Mouse (Mus musculus) R1 (cell line): ENCODE results near the gene Mki67.

ENCODE experiments used
- DNase-seq: peaks from one replicate; pipeline ENCODE4 v3.0.0-alpha.2; 2018; ENCODE audit warnings: low read depth, low spot score

Gene Mki67

DNA sequence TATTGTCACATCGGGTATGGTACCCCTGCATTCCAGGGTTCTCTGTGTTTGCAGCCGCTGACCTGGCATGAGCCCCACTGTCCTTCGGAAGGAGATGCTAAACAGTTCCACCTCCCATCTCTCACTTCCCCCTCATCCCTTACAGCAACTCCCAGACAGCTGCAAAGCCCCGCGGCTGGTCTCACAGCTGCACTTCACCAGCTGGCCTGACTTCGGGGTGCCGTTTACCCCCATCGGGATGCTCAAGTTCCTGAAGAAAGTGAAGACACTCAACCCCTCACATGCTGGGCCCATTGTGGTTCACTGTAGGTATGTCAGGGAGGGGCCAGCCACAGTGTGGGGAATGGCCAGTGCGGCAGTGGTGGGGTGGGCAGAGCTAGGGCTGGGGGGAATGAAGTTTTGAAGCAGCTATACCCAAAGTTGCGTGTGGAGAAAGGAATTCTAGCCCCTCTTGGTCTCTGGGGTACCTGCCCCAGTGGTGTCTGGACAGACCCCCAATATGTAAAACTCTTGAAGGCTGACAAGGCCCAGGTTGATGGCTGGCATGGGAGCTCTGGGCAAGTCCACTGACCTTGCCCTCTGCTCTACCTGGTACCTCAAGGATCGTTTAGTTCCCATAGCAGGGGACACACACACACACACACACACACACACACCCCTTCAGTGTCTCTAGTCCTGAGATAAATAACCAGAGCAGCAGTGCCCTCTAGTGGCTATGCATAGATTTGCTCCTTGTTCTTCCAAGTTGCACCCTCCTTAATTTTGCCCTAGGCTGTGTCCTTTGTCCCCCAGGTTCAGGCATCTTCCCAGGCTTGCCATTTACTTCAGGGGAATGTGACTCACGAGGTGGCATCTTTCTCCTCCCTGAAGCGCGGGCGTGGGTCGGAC lies 47.1 kb downstream of the Mki67 start:
- DNase-seq, result peak; percentile 72

GRCm38 (mm10) chr7:135666314-135666713 lies 49.8 kb downstream of the Mki67 start:
- DNase-seq, result no peak

DNA sequence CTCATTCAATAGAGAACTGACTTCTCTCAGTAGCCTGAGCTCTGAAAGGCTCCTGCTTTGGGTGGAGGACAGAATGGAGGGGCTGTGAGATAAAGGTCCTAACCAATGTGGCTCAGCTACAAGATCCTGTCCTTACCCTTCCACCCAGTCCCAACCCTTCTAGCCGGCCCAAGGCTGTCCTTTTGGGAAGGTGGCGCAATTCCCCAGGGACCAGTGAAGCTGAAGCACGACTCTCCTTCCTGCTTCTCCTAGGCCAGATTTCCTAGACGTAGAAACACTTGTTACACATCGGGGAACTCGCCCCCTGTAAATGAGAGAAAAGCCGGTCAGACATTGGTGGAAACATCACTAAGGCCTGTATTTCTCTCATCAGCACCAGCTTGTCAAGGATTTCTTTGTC lies 52.0 kb downstream of the Mki67 start:
- DNase-seq, result no peak

- no peak for DNase-seq
These were observed 55.8 kb downstream of the Mki67 start for GRCm38 (mm10) chr7:135660314-135660713.

- no peak for DNase-seq
These were observed 56.7 kb downstream of the Mki67 start for GRCm38 (mm10) chr7:135659314-135659935.

DNA sequence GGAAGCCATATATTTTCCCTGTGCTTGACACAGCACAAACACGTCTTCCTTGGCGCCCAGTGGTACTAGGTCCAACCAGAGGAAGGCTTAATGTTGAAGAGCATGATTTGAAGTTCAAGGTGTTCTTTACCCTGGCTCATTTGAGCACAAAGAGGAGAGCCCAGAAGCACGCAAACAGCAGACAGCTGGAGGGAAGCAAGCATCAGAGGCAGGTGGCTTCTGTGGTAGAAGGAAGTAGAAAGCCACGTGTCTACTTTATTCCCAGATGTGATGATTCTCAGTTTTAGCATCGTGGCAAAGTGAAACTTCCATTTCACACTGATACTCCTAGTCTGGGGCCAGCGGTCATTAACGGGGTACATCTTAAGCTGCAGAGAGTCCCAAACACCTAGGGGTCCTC lies 58.0 kb downstream of the Mki67 start:
- no peak for DNase-seq

DNA sequence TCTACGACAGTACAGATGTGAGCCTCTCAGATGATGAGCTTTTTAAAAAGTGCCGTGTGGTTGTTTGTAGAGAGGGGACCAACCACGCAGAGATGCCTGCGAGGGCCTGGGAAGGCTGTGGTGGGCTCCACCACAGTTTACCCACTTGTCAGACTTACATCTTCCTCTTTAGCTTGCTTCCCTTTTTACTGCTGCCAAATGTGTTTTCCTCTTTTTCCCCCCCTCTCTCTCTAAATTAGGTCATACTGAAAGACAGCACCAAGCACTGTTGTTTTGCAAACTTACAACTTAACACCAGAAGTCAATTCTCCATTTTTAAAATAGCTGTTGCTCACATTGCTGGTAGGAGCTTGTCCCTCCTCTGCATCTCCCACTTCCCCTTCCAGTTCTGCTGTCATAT lies 61.0 kb downstream of the Mki67 start:
- DNase-seq, result no peak

GRCm38 (mm10) chr7:135654288-135654687 lies 61.9 kb downstream of the Mki67 start:
- DNase-seq, result no peak

- DNase-seq, result no peak
These were observed 62.6 kb downstream of the Mki67 start for GRCm38 (mm10) chr7:135653601-135654000.

DNA sequence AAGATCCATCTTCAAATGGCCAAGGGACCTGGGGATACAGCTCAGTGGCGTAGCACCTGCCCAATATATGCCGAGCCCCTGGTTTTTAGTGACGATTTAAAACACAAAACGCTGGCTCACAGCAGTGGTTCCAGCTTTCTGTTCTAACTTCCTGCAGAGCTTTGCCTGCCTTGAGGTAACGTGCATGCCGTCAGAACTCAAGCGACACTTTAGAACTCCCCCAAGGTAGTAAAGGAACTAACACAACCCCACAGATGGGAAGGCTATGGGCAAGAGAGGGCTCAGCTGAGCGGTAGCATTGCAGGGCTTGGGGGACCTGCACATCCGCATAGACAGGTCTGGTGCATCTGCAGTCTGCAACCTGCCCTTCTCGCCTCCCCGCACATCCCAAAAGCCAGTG lies 63.4 kb downstream of the Mki67 start:
- no peak for DNase-seq

- no peak for DNase-seq
These were observed 64.2 kb downstream of the Mki67 start for GRCm38 (mm10) chr7:135651831-135652511.

DNA sequence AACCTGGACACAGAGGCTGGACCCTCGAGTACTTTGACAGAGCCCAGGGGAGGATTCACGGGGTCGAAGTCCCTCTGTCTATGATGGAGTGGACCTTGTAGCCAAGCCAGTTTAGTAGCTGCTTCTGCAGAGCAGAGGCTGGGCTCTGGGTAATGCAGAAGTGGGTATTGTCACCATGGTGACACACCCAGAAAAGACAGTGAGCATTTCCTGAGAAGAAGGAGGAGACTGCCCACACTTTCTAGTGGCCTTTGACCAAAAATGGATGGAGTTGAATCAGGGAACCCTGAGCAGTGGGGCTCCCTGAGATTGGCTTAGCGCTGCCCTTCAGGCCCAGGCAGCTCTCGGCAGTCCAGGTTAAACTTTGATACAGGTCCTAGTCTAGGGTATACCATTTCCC lies 66.1 kb downstream of the Mki67 start:
- DNase-seq, result no peak

- no peak for DNase-seq
These were observed 66.9 kb downstream of the Mki67 start for GRCm38 (mm10) chr7:135649306-135649705.

DNA sequence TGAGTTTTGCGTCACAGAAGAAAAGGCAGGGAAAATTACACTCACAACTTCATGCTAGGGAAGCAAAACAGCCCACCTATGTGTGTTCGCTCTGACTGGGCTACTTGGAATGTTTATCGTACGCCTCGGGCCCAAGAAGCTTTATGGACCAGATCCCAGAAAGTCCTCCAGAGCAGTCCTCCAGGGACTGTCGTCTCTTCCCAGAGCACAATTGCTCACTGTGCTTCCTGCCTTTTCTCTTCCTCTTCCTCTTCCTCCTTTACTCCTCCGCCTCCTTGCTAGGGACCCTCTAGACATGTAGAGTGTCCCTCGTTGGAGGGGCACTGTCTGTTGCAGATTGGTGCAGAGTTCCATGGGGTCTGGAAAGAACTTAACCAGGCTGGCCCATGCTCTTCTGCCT lies 67.3 kb downstream of the Mki67 start:
- DNase-seq, result no peak

DNA sequence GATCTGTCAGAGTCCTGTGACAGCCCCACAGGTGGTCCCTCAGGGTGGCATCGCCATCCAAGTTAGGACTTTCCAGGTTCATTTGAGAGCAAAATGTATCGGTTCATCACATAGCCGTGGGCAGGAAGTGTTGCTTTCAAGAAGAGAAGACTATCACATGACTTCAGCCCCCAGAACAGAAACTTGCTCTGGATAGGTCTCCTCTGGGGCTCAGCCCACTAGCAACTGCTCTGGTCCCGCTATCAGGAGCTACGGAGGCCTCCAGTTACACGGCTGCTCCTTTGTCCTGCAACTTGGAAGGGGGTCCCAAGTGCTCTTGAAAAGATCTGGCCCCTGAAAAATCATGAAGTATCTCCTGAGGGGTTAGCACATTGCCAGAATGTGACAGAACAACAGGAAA lies 69.2 kb downstream of the Mki67 start:
- no peak for DNase-seq

- DNase-seq, result no peak
These were observed 71.7 kb downstream of the Mki67 start for GRCm38 (mm10) chr7:135644452-135644851.

- DNase-seq, result peak; percentile 67
These were observed 74.3 kb downstream of the Mki67 start for GRCm38 (mm10) chr7:135641698-135642507.
